Mouse (Mus musculus) neural tube, embryonic 15.5 days (tissue): ENCODE data around the gene Slc48a1. TPM values are rescaled to one million over a fixed set of nuclear protein-coding genes. Genes with fewer than 3 reads are reported as not detected.

ENCODE experiments used
- ATAC-seq: fragments of 200-750 bp; cut with Nextera tagmentation; 2 replicates; pipeline ENCODE4 v1.8.0; 2017; ENCODE audit warnings: mild to moderate bottlenecking, moderate TSS enrichment, moderate library complexity; ENCODE audit not compliant: low FRiP score
- H3K27ac ChIP-seq: fragments of 300-500 bp; sonication (generic); replicated peaks from 2 replicates; pipeline ENCODE4 v1.5.1; 2015; ENCODE audit warnings: mild to moderate bottlenecking, inconsistent platforms
- H3K27me3 ChIP-seq: fragments of 300-500 bp; sonication (generic); replicated peaks from 2 replicates; pipeline ENCODE4 v1.6.1; 2015; ENCODE audit warnings: inconsistent platforms
- H3K36me3 ChIP-seq: fragments of 300-500 bp; sonication (generic); 2 replicates; pipeline ENCODE4 v1.6.1; 2015; ENCODE audit warnings: inconsistent platforms
- H3K4me1 ChIP-seq: fragments of 300-500 bp; sonication (generic); 2 replicates; pipeline ENCODE4 v1.6.1; 2015; ENCODE audit warnings: inconsistent platforms
- H3K4me2 ChIP-seq: fragments of 300-500 bp; sonication (generic); 2 replicates; pipeline ENCODE4 v1.6.1; 2015; ENCODE audit warnings: inconsistent platforms, mild to moderate bottlenecking, moderate library complexity
- H3K4me3 ChIP-seq: fragments of 300-500 bp; sonication (generic); replicated peaks from 2 replicates; pipeline ENCODE4 v1.5.1; 2015; ENCODE audit warnings: mild to moderate bottlenecking, inconsistent platforms
- H3K9ac ChIP-seq: fragments of 300-500 bp; sonication (generic); replicated peaks from 2 replicates; pipeline ENCODE4 v1.6.1; 2015; ENCODE audit warnings: mild to moderate bottlenecking, inconsistent platforms
- H3K9me3 ChIP-seq: fragments of 300-500 bp; sonication (generic); replicated peaks from 2 replicates; pipeline ENCODE4 v1.6.1; 2016; ENCODE audit warnings: inconsistent platforms
- WGBS: fragments of 180-500 bp; shearing (Covaris S2); methylation state at CpG from one replicate; pipeline ENCODE4 v1.1.7; 2015; ENCODE audit warnings: mixed read lengths; 5-methylcytosine and 5-hydroxymethylcytosine counted together
- polyA plus RNA-seq: library from polyadenylated mRNA; unstranded; fragments of >200 nt; fragmentation: Nextera tagmentation; extraction: Ambion mirVana; gene quantifications from 2 replicates; pipeline ENCODE4 v1.2.1, GENCODE M21; 2015

The Slc48a1 gene
- polyA plus RNA-seq, 1 experiment from 2014 or later, result 101 TPM

DNA sequence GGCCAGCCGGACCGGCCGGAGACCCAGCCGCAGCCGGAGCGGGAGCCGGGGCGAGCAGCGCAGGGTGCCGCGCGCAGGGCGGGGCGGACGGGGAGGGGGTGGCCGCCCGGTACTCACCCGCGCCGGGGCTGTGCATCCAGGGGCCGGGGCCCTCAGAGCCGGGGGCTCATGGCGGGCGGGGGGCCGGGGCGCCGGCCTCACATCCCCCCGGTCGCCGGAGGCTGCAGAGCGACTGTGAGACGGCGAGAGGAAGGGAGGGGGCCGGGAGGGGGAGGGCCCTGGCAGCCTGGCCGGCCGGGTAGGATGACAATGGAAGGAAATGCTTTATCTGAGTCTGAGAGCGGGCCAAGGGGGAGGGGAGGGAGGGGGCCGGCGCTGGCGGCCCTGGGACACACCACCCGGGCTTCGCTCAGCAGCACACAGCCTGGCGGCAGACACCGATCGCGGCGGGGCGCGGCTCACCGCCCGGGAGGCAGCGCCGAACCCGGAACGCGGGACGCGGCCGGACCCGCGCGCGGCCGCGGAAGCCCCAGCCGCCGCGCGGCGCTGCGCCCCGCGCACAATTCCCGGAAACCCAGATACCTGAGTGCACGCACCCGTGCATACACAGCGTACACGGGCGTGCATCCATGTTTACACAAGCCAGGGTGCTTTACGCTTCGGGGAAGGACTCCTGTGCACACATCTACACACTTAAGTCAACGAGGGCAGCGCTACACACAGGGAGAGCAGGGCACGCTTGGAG lies 53.1 kb downstream of the Slc48a1 start:
- Histone ChIP-seq H3K9ac (peak overlapping the region; percentile 87), H3K4me3 (peak overlapping the region; percentile 61), H3K27me3 (no peaks in the 10 kb centered on the region), H3K4me1 (peaks cover 63% of the 10 kb centered on the region), H3K4me2 (peak overlapping the region; percentile 61), H3K36me3 (no peaks in the 10 kb centered on the region), H3K27ac (peak overlapping the region; percentile 96), H3K9me3 (no peaks in the 10 kb centered on the region)
- peak; percentile 85 for ATAC-seq
- WGBS, result 1% methylated on average over 71 of the region's 84 CpGs

DNA sequence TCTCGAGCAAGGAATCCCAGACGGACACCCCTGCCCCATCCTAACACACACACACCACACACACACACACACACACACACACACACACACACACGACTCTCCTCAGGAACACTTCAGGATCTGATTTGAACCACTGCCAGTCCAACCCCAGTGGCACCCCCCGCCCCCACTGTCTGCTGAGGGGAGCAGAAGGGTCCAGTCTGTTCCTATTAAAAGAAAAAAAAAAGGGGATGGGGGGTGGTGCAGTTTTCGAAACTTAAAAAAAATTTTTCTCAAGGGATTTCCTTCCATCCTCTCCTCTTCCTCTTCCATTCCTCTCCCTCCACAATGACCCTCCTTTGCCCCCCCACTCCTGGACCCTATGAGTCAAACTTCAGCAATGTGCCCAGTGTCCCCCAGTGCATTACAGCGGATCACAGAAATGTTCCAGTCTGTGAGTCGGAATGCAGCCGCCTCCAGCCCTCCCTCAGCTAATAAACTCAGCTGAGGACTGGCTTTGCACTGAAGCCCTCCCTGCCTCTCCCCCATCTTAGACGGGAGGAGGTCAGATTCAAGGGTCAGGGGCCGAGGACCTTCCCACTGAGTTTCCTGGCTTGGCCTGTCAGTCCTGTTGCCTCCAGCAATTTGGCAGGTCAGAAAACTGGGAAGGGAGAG lies 53.8 kb downstream of the Slc48a1 start:
- H3K27ac ChIP-seq, result peak overlapping the region; percentile 96
- peak overlapping the region; percentile 61 for H3K4me3 ChIP-seq
- H3K27me3 ChIP-seq, result no peaks in the 10 kb centered on the region
- 11% methylated on average over 10 of the region's 10 CpGs for WGBS
- H3K4me2 ChIP-seq, result peak overlapping the region; percentile 61
- H3K4me1 ChIP-seq, result peaks cover 61% of the 10 kb centered on the region
- peak overlapping the region; percentile 87 for H3K9ac ChIP-seq
- no peaks in the 10 kb centered on the region for H3K9me3 ChIP-seq
- no peak for ATAC-seq
- H3K36me3 ChIP-seq, result no peaks in the 10 kb centered on the region

DNA sequence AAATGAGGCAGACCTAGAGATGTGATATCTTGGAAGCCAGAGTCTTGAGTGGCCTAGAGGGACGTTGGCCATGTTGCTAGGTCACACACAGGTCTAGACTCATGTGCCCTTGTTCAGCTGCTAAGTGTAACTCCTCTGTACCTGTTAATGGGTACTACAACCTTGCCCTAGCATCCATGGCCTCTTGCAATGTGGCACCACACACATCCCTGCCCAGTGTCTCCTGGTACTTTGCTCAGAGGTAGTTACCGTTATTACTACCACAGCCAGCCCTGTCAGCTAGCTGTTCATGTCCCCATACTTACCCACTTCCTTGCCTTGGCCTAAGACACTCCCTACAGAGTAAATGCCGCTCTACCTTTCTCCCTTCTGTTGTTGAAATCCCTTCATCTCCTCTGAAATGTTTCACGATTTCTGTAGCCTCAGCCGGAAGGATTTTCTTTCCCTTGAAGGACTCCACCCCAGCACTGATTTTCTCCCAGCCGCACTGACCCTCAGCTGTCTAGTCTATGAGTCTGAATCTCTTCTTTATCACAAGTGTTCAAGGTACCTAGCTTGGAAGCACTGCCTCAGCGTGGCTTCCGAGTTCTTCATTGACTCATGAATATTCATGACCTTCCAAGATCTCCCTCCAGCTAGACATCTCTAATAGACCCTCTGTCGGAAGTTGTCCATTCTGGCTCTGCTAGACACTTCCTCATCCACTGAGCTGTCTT lies 54.6 kb downstream of the Slc48a1 start:
- Histone ChIP-seq H3K36me3 (no peaks in the 10 kb centered on the region), H3K9me3 (no peaks in the 10 kb centered on the region), H3K4me1 (peaks cover 64% of the 10 kb centered on the region), H3K27me3 (no peaks in the 10 kb centered on the region), H3K9ac (no peak overlapping the region), H3K4me3 (no peak overlapping the region), H3K27ac (no peak overlapping the region), H3K4me2 (peak overlapping the region; percentile 61; the same call in 1 of the 2 replicates)
- no peak for ATAC-seq
- WGBS, result 60% methylated on average over 9 of the region's 9 CpGs

DNA sequence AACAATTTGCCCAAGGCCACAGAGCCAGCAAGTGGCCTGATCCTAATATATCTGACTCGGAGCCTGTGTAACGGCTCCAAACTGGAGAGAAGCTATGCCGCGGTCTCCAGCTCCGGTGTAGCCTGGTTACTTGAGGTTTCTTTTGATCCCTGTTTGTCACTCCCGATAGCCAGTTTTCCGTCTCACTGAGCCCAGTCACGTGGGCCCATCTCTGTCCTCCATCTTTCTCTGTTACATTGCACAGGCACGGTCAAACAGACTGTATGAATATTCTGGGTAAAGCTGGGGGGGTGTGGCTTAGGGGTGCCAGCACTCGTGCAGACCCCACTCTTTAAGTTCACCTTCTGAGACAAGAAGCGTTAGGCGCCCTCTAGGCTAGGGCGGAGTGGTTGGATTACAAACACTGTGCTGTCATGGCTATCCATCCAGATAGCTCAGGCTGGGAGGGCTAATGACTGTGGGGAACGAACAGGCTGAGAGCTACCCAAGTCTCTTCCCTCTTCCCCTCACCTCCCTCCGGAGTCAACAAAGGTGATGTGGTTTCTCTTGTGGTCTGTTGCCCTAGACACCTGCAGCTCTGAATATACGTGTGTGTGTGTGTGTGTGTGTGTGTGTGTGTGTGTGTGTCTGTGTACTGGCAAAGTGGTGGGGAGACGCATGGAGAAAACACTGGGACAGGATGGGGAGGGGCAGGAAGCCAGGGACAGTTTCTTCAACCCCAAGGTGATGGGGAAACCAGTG lies 58.0 kb downstream of the Slc48a1 start:
- Histone ChIP-seq H3K27ac (no peak overlapping the region), H3K4me3 (no peak overlapping the region), H3K4me1 (peaks cover 50% of the 10 kb centered on the region), H3K36me3 (no peaks in the 10 kb centered on the region), H3K27me3 (no peaks in the 10 kb centered on the region), H3K4me2 (no peak overlapping the region), H3K9ac (no peak overlapping the region), H3K9me3 (no peaks in the 10 kb centered on the region)
- 56% methylated on average over 17 of the region's 17 CpGs for whole genome bisulfite sequencing
- ATAC-seq, result no peak

GRCm38 (mm10) chr15:97836894-97837247 lies 58.6 kb downstream of the Slc48a1 start:
- Histone ChIP-seq H3K9me3 (no peaks in the 10 kb centered on the region), H3K9ac (no peak overlapping the region), H3K27me3 (no peaks in the 10 kb centered on the region), H3K36me3 (no peaks in the 10 kb centered on the region), H3K4me2 (no peak overlapping the region), H3K27ac (no peak overlapping the region), H3K4me3 (no peak overlapping the region), H3K4me1 (peaks cover 48% of the 10 kb centered on the region)
- no peak for ATAC-seq
- WGBS, result 71% methylated on average over 8 of the region's 8 CpGs

- no peak for ATAC-seq
- WGBS, result 17% methylated on average over 8 of the region's 8 CpGs
- H3K9ac ChIP-seq, result no peak overlapping the region
- H3K4me1 ChIP-seq, result peaks cover 41% of the 10 kb centered on the region
- H3K4me2 ChIP-seq, result no peak overlapping the region
- no peaks in the 10 kb centered on the region for H3K36me3 ChIP-seq
- H3K27ac ChIP-seq, result 0 out of 2 replicates have a peak overlapping the region, but pooled peaks have one; percentile 3
- no peaks in the 10 kb centered on the region for H3K9me3 ChIP-seq
- no peak overlapping the region for H3K4me3 ChIP-seq
- no peaks in the 10 kb centered on the region for H3K27me3 ChIP-seq
Measured at GRCm38 (mm10) chr15:97837491-97838061, 59.3 kb downstream of the Slc48a1 start.

- Histone ChIP-seq H3K4me1 (peaks cover 32% of the 10 kb centered on the region), H3K27me3 (no peaks in the 10 kb centered on the region), H3K4me2 (no peak overlapping the region), H3K27ac (no peak overlapping the region), H3K9ac (no peak overlapping the region), H3K4me3 (no peak overlapping the region), H3K9me3 (no peaks in the 10 kb centered on the region), H3K36me3 (no peaks in the 10 kb centered on the region)
- no peak for ATAC-seq
- WGBS, result 74% methylated on average over 4 of the region's 4 CpGs
Measured at GRCm38 (mm10) chr15:97838395-97838794, 60.1 kb downstream of the Slc48a1 start.

- Histone ChIP-seq H3K4me2 (no peak overlapping the region), H3K9me3 (no peaks in the 10 kb centered on the region), H3K4me3 (no peak overlapping the region), H3K4me1 (peaks cover 30% of the 10 kb centered on the region), H3K27me3 (no peaks in the 10 kb centered on the region), H3K27ac (no peak overlapping the region), H3K36me3 (no peaks in the 10 kb centered on the region), H3K9ac (no peak overlapping the region)
- 93% methylated on average over 2 of the region's 2 CpGs for WGBS
- ATAC-seq, result no peak
Measured at GRCm38 (mm10) chr15:97839012-97839411, 60.7 kb downstream of the Slc48a1 start.

DNA sequence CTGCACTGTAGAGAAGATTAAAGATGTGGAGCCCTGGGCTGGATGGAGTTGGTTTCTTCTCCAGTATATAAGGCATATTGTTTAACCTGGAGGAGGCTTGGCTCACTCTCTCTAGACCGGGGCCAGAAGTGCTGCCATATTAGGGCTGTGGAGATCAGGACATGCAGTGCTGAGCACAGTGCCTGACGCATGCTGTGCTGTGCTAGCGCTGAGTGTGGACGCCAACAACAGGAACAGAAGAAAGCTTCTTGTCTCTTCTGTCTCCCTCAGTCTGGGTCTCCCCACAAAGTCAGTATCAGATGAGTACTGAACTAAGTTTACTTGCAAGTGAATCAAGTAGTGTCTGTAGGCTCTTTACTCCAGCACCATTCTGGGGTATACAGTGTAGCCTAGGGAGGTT lies 61.2 kb downstream of the Slc48a1 start:
- 80% methylated on average over 4 of the region's 4 CpGs for WGBS
- Histone ChIP-seq H3K27me3 (no peaks in the 10 kb centered on the region), H3K4me1 (peaks cover 30% of the 10 kb centered on the region), H3K9me3 (no peaks in the 10 kb centered on the region), H3K9ac (no peak overlapping the region), H3K4me2 (no peak overlapping the region), H3K4me3 (no peak overlapping the region), H3K36me3 (no peaks in the 10 kb centered on the region), H3K27ac (no peak overlapping the region)
- no peak for ATAC-seq

- Histone ChIP-seq H3K4me2 (no peak overlapping the region), H3K4me1 (peaks cover 30% of the 10 kb centered on the region), H3K36me3 (no peaks in the 10 kb centered on the region), H3K9ac (no peak overlapping the region), H3K4me3 (no peak overlapping the region), H3K9me3 (no peaks in the 10 kb centered on the region), H3K27ac (no peak overlapping the region), H3K27me3 (no peaks in the 10 kb centered on the region)
- ATAC-seq, result no peak
- 44% methylated on average over 3 of the region's 3 CpGs for WGBS
Measured at GRCm38 (mm10) chr15:97839991-97840455, 61.7 kb downstream of the Slc48a1 start.

- no peak overlapping the region for H3K9ac ChIP-seq
- no peaks in the 10 kb centered on the region for H3K9me3 ChIP-seq
- no peaks in the 10 kb centered on the region for H3K27me3 ChIP-seq
- ATAC-seq, result no peak
- H3K36me3 ChIP-seq, result no peaks in the 10 kb centered on the region
- H3K4me2 ChIP-seq, result no peak overlapping the region
- peaks cover 30% of the 10 kb centered on the region for H3K4me1 ChIP-seq
- 96% methylated on average over 1 of the region's 1 CpGs for WGBS
- no peak overlapping the region for H3K4me3 ChIP-seq
- H3K27ac ChIP-seq, result no peak overlapping the region
Measured at GRCm38 (mm10) chr15:97840781-97841180, 62.5 kb downstream of the Slc48a1 start.
